Mouse (Mus musculus): ENCODE data around the gene Olfr1124.

- TF ChIP-seq ZC3H11A (IDR thresholded peaks at IDR 0.05; ENCODE audit: borderline replicate concordance, low read depth, low read length): no peak
- TF ChIP-seq HCFC1 (IDR thresholded peaks at IDR 0.05; ENCODE audit: borderline replicate concordance, insufficient read depth, low read length): no peak
- TF ChIP-seq MAFK (IDR thresholded peaks at IDR 0.05; ENCODE audit: insufficient read depth, low read depth, low read length): no peak
- TF ChIP-seq CHD2 (IDR thresholded peaks at IDR 0.05; ENCODE audit: low read depth, low read length): no peak
Observed at GRCm38 (mm10) chr2:87453662-87454061, 23.6 kb downstream of the Olfr1124 start, which contains the start of gene Olfr1126.

All from ES-E14 (cell line).